Mouse (Mus musculus) liver, embryonic 14 days (tissue): ENCODE data around the gene Otop2. TPM values are rescaled to one million over a fixed set of nuclear protein-coding genes. Genes with fewer than 3 reads are reported as not detected.

Source experiments
- polyA plus RNA-seq: library from polyadenylated mRNA; depleted of rRNA; stranded (reverse); fragments of >200 nt; gene quantifications from 2 replicates; pipeline ENCODE4 v1.2.3, GENCODE M21; 2012; rRNA removed

The Otop2 gene
- polyA plus RNA-seq = not detected in 2 replicates

DNA sequence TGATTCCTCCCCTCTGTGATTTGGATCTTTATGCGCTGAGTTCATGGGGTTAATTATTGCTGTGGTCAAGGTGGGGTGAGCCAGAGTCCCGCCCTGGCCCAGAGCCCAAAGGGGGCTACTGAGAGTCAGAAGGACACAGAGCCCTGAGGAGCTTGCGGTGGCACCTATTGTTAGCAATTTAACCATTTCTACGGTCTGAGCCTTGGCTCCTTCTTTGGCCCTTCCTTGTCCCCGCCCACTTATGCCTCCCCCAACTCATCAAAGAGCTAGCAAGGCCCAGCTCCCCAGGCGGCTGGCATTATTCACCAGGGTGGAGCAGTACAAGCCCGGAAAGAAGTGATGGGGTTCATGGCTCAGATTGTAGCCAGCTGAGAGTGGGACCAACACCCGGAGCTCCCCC, at the start of gene Otop2:
Otop2 (plus strand) TSS at position 301 of the 400 bp plus-strand sequence.

DNA sequence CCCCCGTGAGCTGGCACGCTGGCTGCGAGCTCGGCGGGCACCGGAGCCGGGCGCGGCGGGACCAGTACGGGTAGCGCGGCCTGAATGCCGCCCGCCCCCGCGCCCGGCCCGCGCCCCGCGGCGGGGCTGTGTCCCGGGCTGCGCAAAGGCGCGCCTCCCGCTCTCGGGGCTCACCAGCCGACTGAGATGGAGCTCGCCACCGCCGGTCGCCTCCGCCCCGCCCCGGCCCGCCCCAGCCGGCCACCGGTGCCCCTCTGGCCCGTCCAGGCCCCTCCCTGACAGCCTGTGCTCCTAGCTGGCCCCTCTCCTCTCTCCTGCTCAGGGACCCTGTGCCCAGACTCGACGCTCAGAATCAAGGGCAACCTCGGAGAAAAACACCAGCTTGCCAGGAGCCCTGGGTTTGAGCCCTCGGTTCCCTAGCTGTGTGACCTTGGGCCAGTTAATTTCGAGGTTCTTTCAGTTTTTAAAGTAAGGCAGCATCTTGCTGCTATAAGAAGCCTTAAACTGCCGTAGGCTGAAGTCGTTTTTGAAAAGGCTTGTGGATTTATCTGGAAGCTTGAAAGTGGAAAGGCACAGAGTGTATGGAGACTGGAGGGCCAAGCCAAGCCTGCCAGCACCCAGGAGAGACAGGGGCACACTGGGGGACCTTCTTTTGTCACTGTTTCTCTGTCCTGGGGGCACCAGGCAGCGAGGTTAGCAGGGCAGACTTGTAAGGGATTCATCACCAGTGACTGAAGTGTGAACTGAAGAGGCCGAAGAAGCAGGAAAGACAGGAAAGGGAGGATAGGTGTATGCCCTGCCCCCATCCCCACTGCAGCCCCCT, 39.7 kb upstream of the Otop2 start, which contains the start of gene Grin2c:
Grin2c (minus strand) TSS at position 183 of the 823 bp plus-strand sequence.

DNA sequence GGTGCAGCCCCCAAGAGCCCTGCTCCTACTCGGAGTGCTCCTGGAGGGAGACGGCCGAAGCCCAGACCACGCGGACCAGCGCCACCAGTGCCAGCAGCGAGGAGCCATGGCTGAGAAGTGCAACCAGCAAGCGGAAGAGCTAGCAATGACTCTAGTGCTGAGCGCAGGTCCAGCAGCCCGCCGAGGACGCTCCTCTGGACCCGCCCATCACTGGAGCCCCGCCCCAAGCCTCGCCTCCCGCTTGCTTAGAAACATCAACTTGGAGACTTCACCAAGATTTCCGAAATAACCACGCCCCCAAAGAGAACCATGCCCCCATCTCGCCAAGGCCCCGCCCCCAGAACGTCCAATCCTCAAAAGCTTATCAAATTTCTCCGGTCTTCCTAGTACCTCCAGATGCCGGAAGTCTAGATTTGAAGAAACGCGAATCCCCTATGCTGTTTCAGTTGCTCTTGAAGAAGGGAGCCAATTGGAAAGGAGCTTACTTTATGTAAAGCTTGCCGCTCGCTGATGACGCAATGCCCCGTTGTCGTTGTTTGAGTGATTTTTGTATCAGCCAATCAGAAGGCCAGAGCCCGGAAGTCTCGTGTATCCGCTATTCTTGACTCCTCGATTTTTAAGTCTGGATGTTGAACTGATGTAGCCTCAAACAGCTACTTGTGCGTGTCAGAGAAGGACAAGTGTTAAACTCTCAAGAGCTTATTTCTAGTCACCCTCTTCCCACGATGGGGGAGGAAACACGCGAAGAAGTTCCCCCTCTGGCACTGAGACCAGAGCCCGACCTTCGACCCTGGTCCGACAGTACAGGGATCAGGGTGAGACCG, 30.0 kb upstream of the Otop2 start, which contains the start of gene Fdxr:
Fdxr (minus strand) TSS at position 271 of the 824 bp plus-strand sequence.

DNA sequence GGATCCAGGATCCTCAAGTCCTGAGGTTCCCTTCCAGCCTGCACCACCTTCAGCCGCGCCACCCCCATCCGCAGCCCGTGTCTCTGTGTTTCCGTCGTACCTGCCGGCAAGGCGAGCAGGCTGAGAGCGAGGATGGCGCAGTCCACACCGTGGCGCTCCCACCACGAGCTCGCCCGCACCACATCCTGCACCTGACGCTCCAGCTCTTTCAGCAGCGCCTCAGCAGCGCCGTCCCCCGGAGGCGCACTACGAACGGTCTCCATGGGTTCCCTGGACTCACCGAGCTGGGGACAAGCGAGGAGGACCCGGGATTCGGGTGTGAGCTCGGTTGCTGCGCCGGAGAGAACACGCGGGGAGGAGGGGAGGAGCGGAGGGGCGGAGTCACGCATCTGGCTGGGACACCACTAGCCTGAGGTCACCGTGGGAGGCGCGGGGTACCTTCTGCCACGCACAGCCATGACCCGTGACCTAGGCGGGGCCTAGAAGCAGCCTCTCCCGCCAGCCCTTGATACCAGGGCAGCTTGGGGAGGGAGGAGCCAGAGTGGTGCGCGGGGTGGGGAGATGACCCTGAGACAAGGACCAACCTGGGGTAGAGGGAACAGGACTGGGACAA, 9.6 kb upstream of the Otop2 start, which contains the start of gene Fads6:
Fads6 (minus strand) TSS at position 450 of the 613 bp plus-strand sequence.

DNA sequence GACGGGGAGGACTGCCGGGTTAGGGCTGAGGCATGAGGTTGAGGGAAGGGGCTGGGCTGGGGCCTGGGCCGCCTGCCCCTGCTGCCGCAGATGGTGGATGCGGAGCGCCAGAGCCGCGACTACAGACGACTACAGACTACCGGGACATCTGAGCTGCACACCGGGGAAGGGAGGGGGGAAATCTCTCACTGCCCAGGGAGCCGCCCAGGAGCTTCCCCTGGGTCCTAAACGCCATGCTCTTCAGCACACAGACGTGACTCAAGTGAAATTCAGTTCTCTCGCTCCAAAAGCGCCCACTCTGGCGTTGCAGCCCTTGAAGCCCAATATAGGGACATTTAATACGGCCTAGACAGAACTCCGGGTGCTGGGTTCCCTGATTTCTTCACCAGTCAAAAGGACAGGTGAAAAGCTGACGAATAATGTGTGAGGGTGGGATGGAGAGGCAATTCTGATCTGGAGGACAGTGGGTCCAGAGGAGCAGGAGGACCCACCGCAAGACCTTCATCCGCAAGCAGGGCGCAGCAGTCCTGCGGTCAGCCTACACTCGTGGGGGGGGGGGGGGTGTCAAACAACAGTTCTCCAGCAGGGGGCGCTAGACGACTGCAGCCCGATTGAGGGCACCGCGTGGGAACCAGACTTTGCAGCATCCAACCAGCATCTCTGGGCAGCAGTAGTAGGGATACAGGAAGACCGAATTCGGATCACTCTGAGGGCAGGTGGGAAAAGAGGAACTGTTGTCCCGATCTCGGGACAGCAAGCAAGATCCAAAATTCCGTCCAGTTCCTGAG, 15.1 kb downstream of the Otop2 start, which contains the start of gene Ush1g:
Ush1g (minus strand) TSS at position 136 of the 788 bp plus-strand sequence.

DNA sequence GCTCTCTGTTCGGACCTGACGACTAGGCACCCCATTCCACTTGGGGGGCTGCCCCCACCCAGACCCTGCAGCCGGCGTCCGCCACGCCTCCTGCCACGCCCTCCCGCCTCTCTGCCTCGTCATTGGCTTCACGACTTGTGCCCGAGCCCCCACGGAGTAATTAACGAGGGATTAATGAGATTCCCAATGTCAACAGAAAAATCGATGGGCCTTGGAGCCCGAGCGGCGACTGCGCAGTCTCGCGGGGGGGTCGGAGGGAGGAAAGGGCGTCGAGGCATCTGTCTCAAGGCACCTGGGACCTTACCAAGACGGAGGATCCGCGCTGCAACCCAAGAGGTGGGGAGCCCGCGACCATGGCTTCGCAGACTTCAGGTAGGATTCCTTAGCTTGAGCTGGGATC, 27.6 kb downstream of the Otop2 start, which contains the start of gene Otop3:
Otop3 (plus strand) TSS at position 201 of the 400 bp plus-strand sequence.

DNA sequence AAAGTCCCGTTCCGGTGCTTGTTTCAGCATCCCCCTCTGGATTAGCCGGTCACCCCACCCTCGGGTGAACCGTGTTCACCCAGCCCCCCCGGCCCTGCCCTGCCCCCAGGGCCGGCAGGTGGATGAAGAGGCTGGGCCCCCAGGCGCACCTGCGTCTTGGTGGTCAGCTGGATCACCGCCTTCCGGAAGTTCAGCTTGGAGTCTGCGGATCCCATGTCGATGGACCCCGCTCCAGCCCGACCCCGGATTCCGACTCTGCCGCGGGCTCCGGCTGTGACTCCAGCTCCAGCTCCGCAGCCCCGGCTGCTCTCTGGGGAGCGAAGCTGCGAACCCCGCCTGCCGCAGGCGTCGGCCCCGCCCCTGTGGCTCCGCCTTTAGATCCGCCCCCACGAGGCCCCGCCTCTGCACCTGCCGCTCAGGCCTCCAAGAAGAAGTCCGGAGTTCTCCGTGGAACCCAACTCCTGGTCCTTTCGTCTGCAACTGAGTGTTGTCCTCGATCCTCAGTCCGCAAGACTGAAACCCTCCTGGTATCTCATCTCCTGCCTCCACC, 60.5 kb downstream of the Otop2 start, which contains the start of gene Hid1:
Hid1 (minus strand) TSS at position 362 of the 550 bp plus-strand sequence.

Other genes with a start within 250 kb of the Otop2 start
- gene Cd300e, start 245.0 kb upstream of the Otop2 start, polyA plus RNA-seq = 0.50 and 0.73 TPM in 2 replicates
- gene Rab37, start 215.7 kb upstream of the Otop2 start, polyA plus RNA-seq = 1.6 and 1.8 TPM in 2 replicates
- 1.7 and 2.1 TPM in 2 replicates for gene Cd300lf, start 173.2 kb upstream of the Otop2 start, polyA plus RNA-seq
- 37.4 and 43.9 TPM in 2 replicates for gene Slc9a3r1, start 143.8 kb upstream of the Otop2 start, polyA plus RNA-seq
- 1.2 and 1.7 TPM in 2 replicates for gene Tmem104, start 119.7 kb upstream of the Otop2 start, polyA plus RNA-seq
- 7.6 and 9.0 TPM in 2 replicates for gene Nat9, start 119.3 kb upstream of the Otop2 start, polyA plus RNA-seq
- 0.12 and 0.20 TPM in 2 replicates for gene Grin2c, start 39.9 kb upstream of the Otop2 start, polyA plus RNA-seq
- 12.0 and 14.4 TPM in 2 replicates for gene Fdxr, start 30.1 kb upstream of the Otop2 start, polyA plus RNA-seq
- 6.1 and 6.9 TPM in 2 replicates for gene Fads6, start 9.5 kb upstream of the Otop2 start, polyA plus RNA-seq
- 0.05 and 0.07 TPM in 2 replicates for gene Ush1g, start 14.9 kb downstream of the Otop2 start, polyA plus RNA-seq
- gene Otop3, start 27.6 kb downstream of the Otop2 start, polyA plus RNA-seq = not detected in 2 replicates
- 0.57 and 0.70 TPM in 2 replicates for gene Hid1, start 60.6 kb downstream of the Otop2 start, polyA plus RNA-seq
- 1.4 and 1.5 TPM in 2 replicates for gene Cdr2l, start 74.8 kb downstream of the Otop2 start, polyA plus RNA-seq
- 38.7 and 39.5 TPM in 2 replicates for gene Mrpl58, start 96.6 kb downstream of the Otop2 start, polyA plus RNA-seq
- 362 and 391 TPM in 2 replicates for gene Atp5h, start 112.8 kb downstream of the Otop2 start, polyA plus RNA-seq
- gene Kctd2, start 113.0 kb downstream of the Otop2 start, polyA plus RNA-seq = 6.4 and 6.8 TPM in 2 replicates
- gene Trim80, start 133.4 kb downstream of the Otop2 start, polyA plus RNA-seq = 0.05 TPM in 2 replicates
- gene Slc16a5, start 155.3 kb downstream of the Otop2 start, polyA plus RNA-seq = 0.05 TPM in 1 of 2 replicates, not detected in the other
- gene Armc7, start 168.5 kb downstream of the Otop2 start, polyA plus RNA-seq = 1.8 and 2.2 TPM in 2 replicates
- gene Nt5c, start 184.7 kb downstream of the Otop2 start, polyA plus RNA-seq = 26.9 and 30.1 TPM in 2 replicates
- gene Jpt1, start 207.2 kb downstream of the Otop2 start, polyA plus RNA-seq = 141 and 165 TPM in 2 replicates
- 206 and 228 TPM in 2 replicates for gene Sumo2, start 229.1 kb downstream of the Otop2 start, polyA plus RNA-seq